Mouse (Mus musculus): ENCODE results near the gene Gm36864. TPM values are rescaled to one million over a fixed set of nuclear protein-coding genes. Genes with fewer than 3 reads are reported as not detected.

Gene Gm36864
- not detected for polyA plus RNA-seq (2017; shearing (Covaris generic))

DNA sequence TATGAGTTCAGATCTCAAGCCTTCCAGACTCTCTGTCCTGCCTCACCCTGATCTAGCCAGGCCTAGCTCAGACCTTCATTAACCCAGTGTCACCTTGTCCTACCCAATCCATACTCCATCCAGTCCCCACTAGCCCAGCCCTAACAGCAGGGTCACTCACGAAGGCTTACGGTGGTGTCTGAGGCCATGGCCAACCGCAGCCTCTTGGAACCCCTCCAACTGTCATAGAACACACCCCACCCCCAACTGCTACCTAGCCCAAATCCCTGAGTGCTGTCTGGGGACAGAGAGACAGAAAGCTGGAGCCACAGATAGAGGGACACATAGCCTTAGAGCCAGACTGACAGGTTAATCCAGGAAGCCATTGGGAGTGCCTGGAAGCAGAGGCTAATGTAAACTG is at the start of gene Gm36864:
TSS of gene Gm36864 (plus strand) at position 269 of the 400 bp plus-strand sequence.

DNA sequence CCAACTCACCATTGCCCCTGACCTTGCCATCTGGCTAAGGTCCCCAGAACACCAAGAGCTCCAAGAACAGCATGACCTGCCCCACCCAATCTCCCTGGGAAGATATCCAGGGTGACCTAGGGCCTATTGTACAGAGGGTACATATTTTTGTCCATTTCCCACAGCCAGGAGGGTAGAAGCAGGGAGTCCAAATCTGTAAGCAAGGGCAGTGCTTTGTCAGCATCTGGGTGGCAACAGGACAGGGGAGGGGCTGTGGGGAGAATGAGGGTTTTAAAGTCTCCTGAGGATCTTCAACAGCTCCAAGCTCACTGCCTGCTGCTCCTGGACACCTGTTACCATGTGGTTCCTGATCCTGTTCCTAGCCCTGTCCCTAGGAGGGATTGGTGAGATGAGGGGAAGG is 48.0 kb upstream of the Gm36864 start, which contains the start of gene Klk1b24:
TSS of gene Klk1b24 (plus strand) at position 301 of the 400 bp plus-strand sequence.

DNA sequence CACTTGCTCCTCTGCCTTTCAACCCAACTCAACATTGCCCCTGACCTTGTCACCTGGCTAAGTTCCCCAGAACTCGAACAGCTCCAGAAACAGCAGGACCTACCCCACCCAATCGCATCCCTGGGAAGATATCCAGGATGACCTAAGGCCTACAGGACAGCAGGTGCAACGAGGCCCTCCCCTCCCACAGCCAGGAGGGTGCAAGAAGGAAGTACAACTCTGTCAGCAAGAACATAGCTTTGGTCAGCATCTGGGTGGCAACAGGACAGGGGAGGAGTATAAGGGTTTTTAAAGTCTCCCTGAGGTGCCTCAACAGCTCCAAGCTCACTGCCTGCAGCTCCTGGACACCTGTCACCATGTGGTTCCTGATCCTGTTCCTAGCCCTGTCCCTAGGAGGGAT is 38.1 kb upstream of the Gm36864 start, which contains the start of gene Klk1b3:
TSS of gene Klk1b3 (plus strand) at position 301 of the 400 bp plus-strand sequence.

DNA sequence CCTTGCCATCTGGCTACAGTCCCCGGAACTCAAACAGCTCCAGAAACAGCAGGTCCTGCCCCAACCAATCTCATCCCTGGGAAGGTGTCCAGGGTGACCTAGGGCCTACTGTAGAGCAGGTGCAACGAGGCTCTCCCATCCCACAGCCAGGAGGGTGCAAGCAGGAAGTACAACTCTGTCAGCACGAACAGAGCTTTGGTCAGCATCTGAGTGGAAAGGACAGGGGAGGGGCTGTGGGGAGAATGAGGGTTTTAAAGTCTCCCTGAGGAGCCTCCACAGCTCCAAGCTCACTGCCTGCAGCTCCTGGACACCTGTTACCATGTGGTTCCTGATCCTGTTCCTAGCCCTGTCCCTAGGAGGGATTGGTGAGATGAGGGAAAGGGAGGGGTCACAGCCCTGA is 28.8 kb upstream of the Gm36864 start, which contains the start of gene Klk1b4:
TSS of gene Klk1b4 (plus strand) at position 301 of the 400 bp plus-strand sequence.

DNA sequence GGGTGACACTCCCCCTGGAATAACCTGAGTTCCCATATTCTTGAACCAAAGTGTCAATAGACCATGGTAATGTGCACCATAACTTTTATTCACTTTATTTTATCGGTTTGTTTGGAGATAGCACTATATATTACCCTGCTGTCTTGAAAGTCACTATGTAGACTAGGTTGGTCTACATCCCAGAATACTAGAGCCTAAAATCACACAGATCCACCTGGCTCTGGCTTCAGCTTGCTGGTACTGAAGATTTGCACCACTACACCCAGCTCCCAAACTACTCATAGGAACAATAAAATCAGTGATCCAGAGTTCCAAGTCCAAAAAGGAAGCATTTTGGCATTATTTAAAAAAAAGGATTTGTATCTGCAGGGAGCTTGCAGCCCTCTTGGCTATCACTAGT is 20.3 kb upstream of the Gm36864 start, which contains the start of gene Klk1b5:
TSS of gene Klk1b5 (plus strand) at position 301 of the 400 bp plus-strand sequence.

DNA sequence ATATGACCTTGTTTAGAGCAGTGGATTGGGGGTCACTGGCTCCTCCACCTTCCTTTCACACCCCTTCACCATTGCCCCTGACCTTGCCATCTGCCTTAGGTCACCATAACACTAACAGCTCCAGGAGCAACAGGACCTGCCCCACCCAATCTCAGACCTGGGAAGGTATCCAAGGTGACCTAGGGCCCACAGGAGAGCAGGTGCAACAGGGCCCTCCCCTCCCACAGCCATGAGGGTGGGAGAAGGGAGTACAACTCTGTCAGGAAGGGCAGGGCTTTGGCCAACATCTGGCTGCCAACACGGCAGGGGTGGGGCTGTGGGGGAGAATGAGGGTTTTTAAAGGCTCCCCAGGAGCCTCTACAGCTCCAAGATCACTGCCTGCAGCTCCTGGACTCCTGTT is 10.9 kb upstream of the Gm36864 start, which contains the start of gene Klk1:
TSS of gene Klk1 (plus strand) at position 285 of the 400 bp plus-strand sequence.

DNA sequence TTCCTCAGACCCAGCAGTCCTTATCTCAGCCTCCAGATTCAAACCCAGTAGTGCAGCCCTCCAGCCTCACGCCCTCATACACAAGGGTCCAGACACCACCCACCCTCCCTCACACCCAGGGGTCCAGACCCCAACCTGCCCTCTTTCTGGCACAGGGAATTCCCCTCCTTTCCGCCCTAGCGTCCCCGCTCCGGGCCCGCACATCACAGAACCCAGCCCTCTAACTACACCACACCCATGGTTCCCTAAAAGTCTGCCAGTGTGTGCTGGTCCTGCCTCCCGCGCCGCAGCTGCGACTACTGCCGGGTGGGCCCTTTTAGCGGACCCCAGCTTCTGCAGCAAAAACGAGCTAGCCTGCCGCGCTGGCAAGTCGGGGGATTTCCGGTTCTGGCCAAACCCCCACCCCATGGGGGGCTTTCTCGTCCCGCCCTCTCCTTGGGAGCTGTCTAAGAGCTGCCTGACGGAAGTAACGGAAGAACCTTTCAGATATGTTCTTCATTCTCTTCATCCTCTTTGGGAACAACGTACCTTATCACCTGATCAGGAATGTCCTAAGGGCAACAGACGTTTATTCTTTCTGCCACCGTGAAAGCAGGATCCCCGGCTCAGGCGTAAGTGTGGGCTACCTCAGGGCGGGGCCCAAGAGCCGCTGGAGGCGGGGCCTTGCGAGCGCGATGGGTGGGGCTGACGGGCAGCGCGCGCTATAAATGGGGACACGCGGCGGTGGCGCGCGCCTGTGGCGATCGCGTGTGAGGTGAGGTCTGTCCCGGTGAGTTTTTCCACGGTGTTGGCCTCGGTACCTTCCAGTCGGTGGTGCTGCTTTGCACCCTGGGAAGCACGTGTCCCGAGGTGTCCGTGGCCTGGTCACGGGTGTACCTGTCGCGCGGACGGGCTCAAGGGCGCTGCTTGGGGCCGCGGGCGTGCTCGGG is 10.3 kb downstream of the Gm36864 start, which contains the start of the genes 1700028J19Rik and 2410002F23Rik:
TSS of gene 1700028J19Rik (minus strand) at position 641 of the 929 bp plus-strand sequence.
TSS of gene 2410002F23Rik (plus strand) at position 668 of the 929 bp plus-strand sequence.

DNA sequence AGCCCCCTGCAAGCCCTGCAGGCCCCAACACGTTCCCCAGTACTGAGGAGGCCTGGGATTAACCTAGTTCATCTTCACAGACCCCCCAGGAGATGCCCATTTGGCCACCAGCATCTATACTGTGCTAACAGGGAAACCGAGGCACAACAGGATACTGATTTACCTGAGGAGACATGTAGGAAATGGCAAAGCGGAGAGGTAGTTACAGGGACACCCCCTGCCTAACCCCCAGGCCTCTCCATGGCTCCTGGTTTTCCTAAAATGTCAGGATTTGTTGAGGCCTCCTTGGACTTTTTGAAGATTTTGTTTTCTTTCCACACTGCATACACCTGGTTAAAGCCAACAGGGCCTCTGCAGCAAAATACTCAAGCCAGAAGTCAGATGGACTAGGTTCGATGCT is 21.3 kb downstream of the Gm36864 start, which contains the start of gene Acp4:
TSS of gene Acp4 (minus strand) at position 101 of the 400 bp plus-strand sequence.

DNA sequence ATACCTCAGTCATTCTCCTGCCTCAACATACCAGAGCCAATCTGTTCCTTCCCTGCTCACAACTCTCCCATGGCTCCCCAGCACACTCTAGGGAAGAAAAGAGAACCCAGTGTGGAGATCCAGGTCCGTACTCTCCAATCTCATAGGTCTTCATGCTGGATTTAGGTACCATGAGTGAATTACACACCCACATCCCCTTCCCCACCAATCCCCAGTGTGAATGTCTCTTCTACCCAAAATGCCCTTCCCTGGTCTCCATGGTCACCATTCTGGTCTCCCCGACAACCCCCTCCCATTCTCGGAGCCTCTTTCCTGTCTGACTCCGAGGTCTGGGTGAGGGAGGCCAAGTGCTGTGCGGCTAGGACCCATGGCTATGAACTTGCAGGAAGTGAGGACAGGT is 25.2 kb downstream of the Gm36864 start, which contains the start of gene Gm15517:
TSS of gene Gm15517 (plus strand) at position 301 of the 400 bp plus-strand sequence.

Other genes starting within 250 kb of the Gm36864 start
- gene Klk1b11, start 240.3 kb upstream of the Gm36864 start, polyA plus RNA-seq (2017; shearing (Covaris generic)) = not detected
- not detected for gene Klk1b26, start 224.0 kb upstream of the Gm36864 start, polyA plus RNA-seq (2017; shearing (Covaris generic))
- 1 to 10 TPM; 1.0 to 3.3 TPM for gene Klk1b27, start 183.9 kb upstream of the Gm36864 start, polyA plus RNA-seq (2017; shearing (Covaris generic))
- not detected for gene Klk1b21, start 133.8 kb upstream of the Gm36864 start, polyA plus RNA-seq (2017; shearing (Covaris generic))
- gene Klk1b22, start 123.5 kb upstream of the Gm36864 start, polyA plus RNA-seq (2017; shearing (Covaris generic)) = not detected
- not detected for gene Klk1b16, start 99.4 kb upstream of the Gm36864 start, polyA plus RNA-seq (2017; shearing (Covaris generic))
- gene Klk1b24, start 47.9 kb upstream of the Gm36864 start, polyA plus RNA-seq (2017; shearing (Covaris generic)) = not detected
- gene Klk1b3, start 38.0 kb upstream of the Gm36864 start, polyA plus RNA-seq (2017; shearing (Covaris generic)) = not detected
- gene Klk1b4, start 28.7 kb upstream of the Gm36864 start, polyA plus RNA-seq (2017; shearing (Covaris generic)) = not detected
- gene Klk1b5, start 20.2 kb upstream of the Gm36864 start, polyA plus RNA-seq (2017; shearing (Covaris generic)) = not detected
- gene Klk1, start 10.8 kb upstream of the Gm36864 start, polyA plus RNA-seq (2017; shearing (Covaris generic)) = under 1 TPM in 1 of 2 experiments, not detected in 1; 0.60 TPM
- 1 to 10 TPM; 1.1 to 2.5 TPM for gene 1700028J19Rik, start 10.5 kb downstream of the Gm36864 start, polyA plus RNA-seq (2017; shearing (Covaris generic))
- 100 to 1,000 TPM in 1 of 2 experiments, 10 to 100 TPM in 1; 86.7 to 118 TPM for gene 2410002F23Rik, start 10.5 kb downstream of the Gm36864 start, polyA plus RNA-seq (2017; shearing (Covaris generic))
- gene Acp4, start 21.2 kb downstream of the Gm36864 start, polyA plus RNA-seq (2017; shearing (Covaris generic)) = not detected
- not detected for gene Gm15517, start 25.3 kb downstream of the Gm36864 start, polyA plus RNA-seq (2017; shearing (Covaris generic))
- gene Clec11a, start 70.7 kb downstream of the Gm36864 start, polyA plus RNA-seq (2017; shearing (Covaris generic)) = under 1 TPM; 0.14 to 0.81 TPM
- gene Shank1, start 74.1 kb downstream of the Gm36864 start, polyA plus RNA-seq (2017; shearing (Covaris generic)) = under 1 TPM; 0.02 to 0.10 TPM
- gene Syt3, start 147.9 kb downstream of the Gm36864 start, polyA plus RNA-seq (2017; shearing (Covaris generic)) = not detected
- not detected for gene 1700008O03Rik, start 149.6 kb downstream of the Gm36864 start, polyA plus RNA-seq (2017; shearing (Covaris generic))
- under 1 TPM in 1 of 2 experiments, not detected in 1; 0.14 TPM for gene Lrrc4b, start 192.8 kb downstream of the Gm36864 start, polyA plus RNA-seq (2017; shearing (Covaris generic))
- not detected for gene Aspdh, start 229.2 kb downstream of the Gm36864 start, polyA plus RNA-seq (2017; shearing (Covaris generic))
- 10 to 100 TPM; 52.4 to 75.0 TPM for gene Josd2, start 231.8 kb downstream of the Gm36864 start, polyA plus RNA-seq (2017; shearing (Covaris generic))